8 mouse cellular contexts compared by ENCODE assay signal in genomic region chr17:5940792-5941191, GRCm38 (mm10). TPM values are rescaled to one million over a fixed set of nuclear protein-coding genes. Genes with fewer than 3 reads are reported as not detected.
A peak's percentile ranks its signal among the peaks of the same experiment; 100 is the strongest.
DNase-seq lines count a peak whose midpoint lies in the region; ATAC-seq and TF ChIP-seq lines count a peak whose summit lies in the region.

No protein-coding gene starts in this region.

- TF ChIP-seq POLR2A in bone marrow, adult 2 months (IDR thresholded peaks at IDR 0.05; ENCODE audit: borderline replicate concordance, control insufficient read depth, low read depth, low read length) = no peak

- peak; percentile 71 for TF ChIP-seq CTCF in bone marrow, adult 2 months (IDR thresholded peaks at IDR 0.05; ENCODE audit: control insufficient read depth, insufficient read depth, low read length)

- no peak overlapping the region; the same call in 1 of the 2 replicates for H3K27ac ChIP-seq in bone marrow, adult 2 months (ENCODE audit: control insufficient read depth, insufficient read depth, low read depth, low read length, poor library complexity)
- no peak overlapping the region for H3K27ac ChIP-seq in embryonic facial prominence, embryonic 14.5 days (replicated peaks; ENCODE audit: low read depth, low read length)
- H3K27ac ChIP-seq in heart, embryonic 11.5 days (ENCODE audit: low read depth, low read length) = no peak overlapping the region
- no peak overlapping the region for H3K27ac ChIP-seq in kidney, embryonic 14.5 days (ENCODE audit: low read depth, low read length)
- H3K27ac ChIP-seq in liver, embryonic 13.5 days = no peak overlapping the region
- H3K27ac ChIP-seq in stomach, embryonic 14.5 days (ENCODE audit: low read length) = peak overlapping the region; percentile 44; the same call in 1 of the 2 replicates

- no peaks in the 10 kb centered on the region for H3K9me3 ChIP-seq in embryonic facial prominence, embryonic 14.5 days (ENCODE audit: control insufficient read depth, low read length)
- H3K9me3 ChIP-seq in heart, embryonic 11.5 days (replicated peaks; ENCODE audit: control insufficient read depth, low read length) = no peaks in the 10 kb centered on the region
- H3K9me3 ChIP-seq in kidney, embryonic 14.5 days (ENCODE audit: control insufficient read depth, low read length) = no peaks in the 10 kb centered on the region
- H3K9me3 ChIP-seq in liver, embryonic 13.5 days (replicated peaks) = no peaks in the 10 kb centered on the region
- no peaks in the 10 kb centered on the region for H3K9me3 ChIP-seq in stomach, embryonic 14.5 days (ENCODE audit: control insufficient read depth, low read depth, low read length)

- H3K27me3 ChIP-seq in embryonic facial prominence, embryonic 14.5 days (replicated peaks; ENCODE audit: control insufficient read depth, insufficient read depth, low read length) = no peaks in the 10 kb centered on the region
- H3K27me3 ChIP-seq in heart, embryonic 11.5 days (ENCODE audit: control insufficient read depth, insufficient read depth, low read length) = peaks cover 7% of the 10 kb centered on the region
- no peaks in the 10 kb centered on the region for H3K27me3 ChIP-seq in kidney, embryonic 14.5 days (ENCODE audit: control insufficient read depth, insufficient read depth, low read length)
- peaks cover 48% of the 10 kb centered on the region for H3K27me3 ChIP-seq in liver, embryonic 13.5 days
- H3K27me3 ChIP-seq in stomach, embryonic 14.5 days (ENCODE audit: control insufficient read depth, insufficient read depth, low read length) = no peaks in the 10 kb centered on the region

- H3K9ac ChIP-seq in embryonic facial prominence, embryonic 14.5 days (ENCODE audit: low read depth, low read length) = peak overlapping the region; percentile 62
- peak overlapping the region; percentile 68 for H3K9ac ChIP-seq in heart, embryonic 11.5 days (ENCODE audit: low read depth, low read length)
- peak overlapping the region; percentile 56 for H3K9ac ChIP-seq in kidney, embryonic 14.5 days (ENCODE audit: low read depth, low read length)
- peak overlapping the region; percentile 51 for H3K9ac ChIP-seq in liver, embryonic 13.5 days
- peak overlapping the region; percentile 25; the same call in 1 of the 2 replicates for H3K9ac ChIP-seq in stomach, embryonic 14.5 days (replicated peaks; ENCODE audit: low read depth, low read length)

- H3K36me3 ChIP-seq in embryonic facial prominence, embryonic 14.5 days (ENCODE audit: control insufficient read depth, insufficient read depth, low read length) = no peaks in the 10 kb centered on the region
- no peaks in the 10 kb centered on the region for H3K36me3 ChIP-seq in heart, embryonic 11.5 days (ENCODE audit: control insufficient read depth, insufficient read depth, low read length)
- H3K36me3 ChIP-seq in kidney, embryonic 14.5 days (ENCODE audit: control insufficient read depth, insufficient read depth, low read length) = no peaks in the 10 kb centered on the region
- H3K36me3 ChIP-seq in liver, embryonic 13.5 days = no peaks in the 10 kb centered on the region
- H3K36me3 ChIP-seq in stomach, embryonic 14.5 days (ENCODE audit: control insufficient read depth, insufficient read depth, low read length) = no peaks in the 10 kb centered on the region

- peak overlapping the region; percentile 80 for H3K4me3 ChIP-seq in bone marrow, adult 2 months (replicated peaks; ENCODE audit: control insufficient read depth, low read depth, low read length)
- peak overlapping the region; percentile 68 for H3K4me3 ChIP-seq in embryonic facial prominence, embryonic 14.5 days (ENCODE audit: low read depth, low read length)
- peak overlapping the region; percentile 72 for H3K4me3 ChIP-seq in heart, embryonic 11.5 days (ENCODE audit: low read depth, low read length)
- peak overlapping the region; percentile 53 for H3K4me3 ChIP-seq in kidney, embryonic 14.5 days (ENCODE audit: low read length)
- peak overlapping the region; percentile 70 for H3K4me3 ChIP-seq in liver, embryonic 13.5 days (replicated peaks)
- peak overlapping the region; percentile 73 for H3K4me3 ChIP-seq in stomach, embryonic 14.5 days (ENCODE audit: low read depth, low read length)

- H3K4me2 ChIP-seq in embryonic facial prominence, embryonic 14.5 days (ENCODE audit: low read depth, low read length) = peak overlapping the region; percentile 67
- peak overlapping the region; percentile 92 for H3K4me2 ChIP-seq in heart, embryonic 11.5 days
- H3K4me2 ChIP-seq in kidney, embryonic 14.5 days (replicated peaks; ENCODE audit: low read depth, low read length) = peak overlapping the region; percentile 68
- peak overlapping the region; percentile 78 for H3K4me2 ChIP-seq in liver, embryonic 13.5 days
- H3K4me2 ChIP-seq in stomach, embryonic 14.5 days (replicated peaks; ENCODE audit: low read depth, low read length) = peak overlapping the region; percentile 76

- ATAC-seq in embryonic facial prominence, embryonic 14.5 days (ENCODE audit: low read depth) = peak; percentile 94
- ATAC-seq in heart, embryonic 11.5 days (replicated peaks; ENCODE audit: insufficient number of reproducible peaks, low FRiP score, low TSS enrichment) = peak; percentile 78
- ATAC-seq in kidney, embryonic 14.5 days (ENCODE audit: low FRiP score, low TSS enrichment) = peak; percentile 87
- peak; percentile 75 for ATAC-seq in liver, embryonic 13.5 days (ENCODE audit: low read depth)
- peak; percentile 91 for ATAC-seq in stomach, embryonic 14.5 days (ENCODE audit: insufficient number of reproducible peaks, insufficient read depth, low FRiP score, low read depth)

- peak; percentile 83 for DNase-seq in CD4-positive helper T cell, adult 2 months (ENCODE audit: low read depth, low spot score)
- peak; percentile 86 for DNase-seq in embryonic facial prominence, embryonic 14.5 days (ENCODE audit: low spot score)
- peak; percentile 41 for DNase-seq in liver, embryonic 13.5 days
- peak; percentile 52 to 76 for DNase-seq in natural killer cell, adult 2 months (ENCODE audit: low spot score in 2 of 2)

- H3K4me1 ChIP-seq in bone marrow, adult 2 months (ENCODE audit: control insufficient read depth, insufficient read depth, low read length) = peaks cover 2% of the 10 kb centered on the region; the same call in 1 of the 2 replicates
- 0 out of 2 replicates have a peak, but pooled peaks cover 3% of the 10 kb centered on the region for H3K4me1 ChIP-seq in embryonic facial prominence, embryonic 14.5 days (ENCODE audit: control insufficient read depth, insufficient read depth, low read length)
- H3K4me1 ChIP-seq in heart, embryonic 11.5 days (ENCODE audit: control insufficient read depth, insufficient read depth, low read length) = peaks cover 3% of the 10 kb centered on the region; the same call in 1 of the 2 replicates
- peaks cover 4% of the 10 kb centered on the region; the same call in 1 of the 2 replicates for H3K4me1 ChIP-seq in kidney, embryonic 14.5 days (ENCODE audit: control insufficient read depth, insufficient read depth, low read length)
- peaks cover 16% of the 10 kb centered on the region for H3K4me1 ChIP-seq in liver, embryonic 13.5 days (replicated peaks)
- H3K4me1 ChIP-seq in stomach, embryonic 14.5 days (ENCODE audit: control insufficient read depth, insufficient read depth, low read length) = peaks cover 14% of the 10 kb centered on the region

- WGBS in bone marrow, adult 2 months = 3% methylated on average over 36 of the region's 38 CpGs
- under 1% methylated on average over 25 of the region's 38 CpGs for WGBS in embryonic facial prominence, embryonic 14.5 days
- 0% methylated on average over 20 of the region's 38 CpGs for WGBS in heart, embryonic 11.5 days (ENCODE audit: insufficient replicate concordance)
- 1% methylated on average over 31 of the region's 38 CpGs for WGBS in kidney, embryonic 14.5 days
- WGBS in liver, embryonic 13.5 days (ENCODE audit: insufficient replicate concordance) = under 1% methylated on average over 32 of the region's 38 CpGs
- WGBS in stomach, embryonic 14.5 days = under 1% methylated on average over 29 of the region's 38 CpGs

RNA-seq across cellular contexts. Expression of gene Synj2, which starts 0.3 kb away (rescaled TPM):
- 0.92 and 3.1 TPM in 2 replicates for polyA plus RNA-seq in bone marrow, adult 2 months (2011; ENCODE audit: insufficient read depth, insufficient read length, low replicate concordance, missing spikeins)
- 4.3 and 4.7 TPM in 2 replicates for polyA plus RNA-seq in embryonic facial prominence, embryonic 14.5 days (2014; fragmentation: Nextera tagmentation; extraction: Ambion mirVana)
- polyA plus RNA-seq in heart, embryonic 11.5 days (2014; fragmentation: Nextera tagmentation; extraction: Ambion mirVana) = 3.0 and 3.3 TPM in 2 replicates
- 2.9 and 4.3 TPM in 2 replicates for polyA plus RNA-seq in kidney, embryonic 14.5 days (2014; fragmentation: Nextera tagmentation; extraction: Ambion mirVana)
- polyA plus RNA-seq in liver, embryonic 13.5 days (2015; fragmentation: Nextera tagmentation; extraction: Ambion mirVana) = 1.0 and 1.3 TPM in 2 replicates
- polyA plus RNA-seq in stomach, embryonic 14.5 days (2014; fragmentation: Nextera tagmentation; extraction: Ambion mirVana) = 7.5 and 10.3 TPM in 2 replicates
